Mouse (Mus musculus): ENCODE measurements around the gene Mtus2.

GRCm38 (mm10) chr5:148314931-148315330 is 357.8 kb downstream of the Mtus2 start:
- TF ChIP-seq POLR2A (IDR thresholded peaks at IDR 0.05; ENCODE audit: borderline replicate concordance, insufficient read depth, low read length) (no peak), CTCF (IDR thresholded peaks at IDR 0.05; ENCODE audit: borderline replicate concordance, insufficient read depth, low read depth, low read length) (no peak)
